Mouse (Mus musculus): Measurements from ENCODE around the gene Tsnax.

The Tsnax gene

GRCm38 (mm10) chr8:125077326-125077725, 64.5 kb downstream of the Tsnax start:
- intact Hi-C loops (cut with DNase I), result no loop called here

GRCm38 (mm10) chr8:125078771-125079384, 66.1 kb downstream of the Tsnax start:
- intact Hi-C loops (cut with DNase I), result no loop called here

- intact Hi-C loops (cut with DNase I), result no loop called here
These were observed 67.9 kb downstream of the Tsnax start for GRCm38 (mm10) chr8:125080388-125081344.

DNA sequence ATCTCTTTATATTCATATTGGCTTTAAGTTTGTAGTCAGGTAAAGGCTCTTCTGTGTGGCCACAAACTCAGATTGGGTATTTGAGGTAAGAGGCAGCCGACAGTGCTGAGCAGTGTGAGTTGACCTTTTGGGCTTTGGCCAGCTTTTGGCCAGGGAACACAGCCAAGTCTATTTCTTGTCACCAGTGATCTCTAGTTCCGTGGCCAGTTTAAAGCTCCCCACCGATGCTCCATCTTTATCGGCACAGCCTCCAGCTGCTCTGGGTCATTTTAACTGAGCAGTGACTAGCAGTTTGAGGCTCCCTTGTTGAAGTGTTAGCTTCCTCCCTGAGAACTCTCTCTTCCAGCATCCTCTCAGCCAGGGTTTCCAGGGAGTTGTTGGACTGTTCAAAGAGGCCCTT, 70.9 kb downstream of the Tsnax start:
- intact Hi-C loops (cut with DNase I), result no loop called here

Small RNA genes lying within 50 kb of the gene (microRNA-seq; reads per million reads assigned to microRNA genes)
- gene Gm22197, result 0 reads per million in 2 experiments
